Mouse (Mus musculus): ENCODE measurements around the gene Ndufa3. TPM values are rescaled to one million over a fixed set of nuclear protein-coding genes. Genes with fewer than 3 reads are reported as not detected.

Gene Ndufa3
- polyA plus RNA-seq, 1 experiment from 2014 or later: 505 TPM

GRCm38 (mm10) chr7:3614021-3614420 lies 3.2 kb upstream of the Ndufa3 start:
- Histone ChIP-seq H3K27ac (no peak overlapping the region), H3K9ac (no peak overlapping the region), H3K9me3 (replicated peaks) (no peaks in the 10 kb centered on the region), H3K4me3 (replicated peaks) (no peak overlapping the region), H3K27me3 (no peaks in the 10 kb centered on the region), H3K4me2 (no peak overlapping the region), H3K4me1 (peaks cover 12% of the 10 kb centered on the region), H3K36me3 (peaks cover 4% of the 10 kb centered on the region)
- no peak for ATAC-seq (replicated peaks; ENCODE audit: low FRiP score)
- WGBS: 75% methylated on average over 3 of the region's 3 CpGs

- Histone ChIP-seq H3K27me3 (no peaks in the 10 kb centered on the region), H3K36me3 (peaks cover 24% of the 10 kb centered on the region), H3K4me2 (peak within 1 kb of the TSS; percentile 68), H3K9me3 (replicated peaks) (no peaks in the 10 kb centered on the region), H3K4me1 (peaks cover 9% of the 10 kb centered on the region), H3K27ac (no peak within 1 kb of the TSS), H3K4me3 (replicated peaks) (peak within 1 kb of the TSS; percentile 72), H3K9ac (no peak within 1 kb of the TSS)
- ATAC-seq (replicated peaks; ENCODE audit: low FRiP score): no peak
- WGBS: 81% methylated on average over 4 of the region's 4 CpGs
Measured at GRCm38 (mm10) chr7:3616057-3616388, 1.1 kb upstream of the Ndufa3 start, which contains the start of gene Oscar. Gene Oscar (minus strand): TSS chr7:3616157.

GRCm38 (mm10) chr7:3616389-3617241 lies 558 bp upstream of the Ndufa3 start:
- Histone ChIP-seq H3K27ac (no peak overlapping the region), H3K27me3 (no peaks in the 10 kb centered on the region), H3K4me1 (peaks cover 9% of the 10 kb centered on the region), H3K36me3 (peaks cover 28% of the 10 kb centered on the region), H3K9me3 (replicated peaks) (no peaks in the 10 kb centered on the region), H3K9ac (no peak overlapping the region), H3K4me3 (replicated peaks) (peak overlapping the region; percentile 72), H3K4me2 (peak overlapping the region; percentile 68)
- WGBS: 36% methylated on average over 6 of the region's 6 CpGs
- peak; percentile 33 for ATAC-seq (replicated peaks; ENCODE audit: low FRiP score)

GRCm38 (mm10) chr7:3629030-3629429 lies 11.9 kb downstream of the Ndufa3 start:
- WGBS: 35% methylated on average over 4 of the region's 4 CpGs
- ATAC-seq (replicated peaks; ENCODE audit: low FRiP score): peak; percentile 44
- Histone ChIP-seq H3K9ac (peak overlapping the region; percentile 77), H3K36me3 (peaks cover 58% of the 10 kb centered on the region), H3K27ac (0 out of 2 replicates have a peak overlapping the region, but pooled peaks have one; percentile 90), H3K4me3 (replicated peaks) (peak overlapping the region; percentile 76), H3K4me2 (peak overlapping the region; percentile 91), H3K27me3 (no peaks in the 10 kb centered on the region), H3K4me1 (peaks cover 24% of the 10 kb centered on the region), H3K9me3 (replicated peaks) (no peaks in the 10 kb centered on the region)

GRCm38 (mm10) chr7:3629543-3630477 lies 12.6 kb downstream of the Ndufa3 start, which contains the start of the genes Tfpt and Prpf31:
Gene Tfpt (minus strand): TSS chr7:3629929.
Gene Prpf31 (plus strand): TSS chr7:3629985.
- Histone ChIP-seq H3K9ac (peak within 1 kb of the TSS; percentile 77), H3K27me3 (no peaks in the 10 kb centered on the region), H3K27ac (peak within 1 kb of the TSS; percentile 90), H3K36me3 (peaks cover 58% of the 10 kb centered on the region), H3K9me3 (replicated peaks) (no peaks in the 10 kb centered on the region), H3K4me3 (replicated peaks) (peak within 1 kb of the TSS; percentile 76), H3K4me1 (peaks cover 24% of the 10 kb centered on the region), H3K4me2 (peak within 1 kb of the TSS; percentile 91)
- WGBS: 1% methylated on average over 47 of the region's 47 CpGs
- peak; percentile 92 for ATAC-seq (replicated peaks; ENCODE audit: low FRiP score)

GRCm38 (mm10) chr7:3630478-3630815 lies 13.3 kb downstream of the Ndufa3 start:
- peak overlapping the region; percentile 76 for H3K4me3 ChIP-seq (replicated peaks)
- WGBS: 52% methylated on average over 3 of the region's 3 CpGs

GRCm38 (mm10) chr7:3643412-3643811 lies 26.2 kb downstream of the Ndufa3 start:
- ATAC-seq (replicated peaks; ENCODE audit: low FRiP score): no peak
- WGBS: 68% methylated on average over 5 of the region's 5 CpGs
- H3K36me3 ChIP-seq: peaks cover 53% of the 10 kb centered on the region
- H3K4me2 ChIP-seq: peak overlapping the region; percentile 75; the same call in 1 of the 2 replicates
- H3K9me3 ChIP-seq (replicated peaks): no peaks in the 10 kb centered on the region
- no peak overlapping the region for H3K4me3 ChIP-seq (replicated peaks)
- H3K9ac ChIP-seq: no peak overlapping the region
- no peaks in the 10 kb centered on the region for H3K27me3 ChIP-seq
- H3K4me1 ChIP-seq: peaks cover 30% of the 10 kb centered on the region
- H3K27ac ChIP-seq: no peak overlapping the region

More at GRCm38 (mm10) chr7:3630478-3630815, 13.3 kb downstream of the Ndufa3 start:
- peak overlapping the region; percentile 77 for H3K9ac ChIP-seq
- peaks cover 24% of the 10 kb centered on the region for H3K4me1 ChIP-seq
- no peak overlapping the region for H3K27ac ChIP-seq
- ATAC-seq (replicated peaks; ENCODE audit: low FRiP score): no peak
- H3K27me3 ChIP-seq: no peaks in the 10 kb centered on the region
- peaks cover 58% of the 10 kb centered on the region for H3K36me3 ChIP-seq
- H3K9me3 ChIP-seq (replicated peaks): no peaks in the 10 kb centered on the region
- peak overlapping the region; percentile 91 for H3K4me2 ChIP-seq

GRCm38 (mm10) chr7:3643843-3644242 lies 26.7 kb downstream of the Ndufa3 start:
- Histone ChIP-seq H3K27ac (0 out of 2 replicates have a peak overlapping the region, but pooled peaks have one; percentile 99), H3K4me3 (replicated peaks) (peak overlapping the region; percentile 99), H3K27me3 (no peaks in the 10 kb centered on the region), H3K9me3 (replicated peaks) (no peaks in the 10 kb centered on the region), H3K36me3 (peaks cover 53% of the 10 kb centered on the region), H3K4me2 (peak overlapping the region; percentile 75), H3K4me1 (peaks cover 34% of the 10 kb centered on the region), H3K9ac (peak overlapping the region; percentile 24; the same call in 1 of the 2 replicates)
- ATAC-seq (replicated peaks; ENCODE audit: low FRiP score): no peak
- 19% methylated on average over 9 of the region's 9 CpGs for WGBS

- Histone ChIP-seq H3K9ac (peak overlapping the region; percentile 24; the same call in 1 of the 2 replicates), H3K27ac (peak overlapping the region; percentile 99)
- peak; percentile 0; the same call in 1 of the 2 replicates for ATAC-seq (replicated peaks; ENCODE audit: low FRiP score)
Measured at GRCm38 (mm10) chr7:3644348-3644671, 27.1 kb downstream of the Ndufa3 start.

GRCm38 (mm10) chr7:3644672-3645487 lies 27.7 kb downstream of the Ndufa3 start, which contains the start of gene Cnot3:
Gene Cnot3 (plus strand): TSS chr7:3645268.
- WGBS: under 1% methylated on average over 58 of the region's 58 CpGs
- peak; percentile 99 for ATAC-seq (replicated peaks; ENCODE audit: low FRiP score)
- H3K27ac ChIP-seq: peak within 1 kb of the TSS; percentile 99

More at GRCm38 (mm10) chr7:3644348-3644671, 27.1 kb downstream of the Ndufa3 start:
- Histone ChIP-seq H3K4me1 (peaks cover 38% of the 10 kb centered on the region), H3K4me3 (replicated peaks) (peak overlapping the region; percentile 99), H3K4me2 (peak overlapping the region; percentile 75), H3K27me3 (no peaks in the 10 kb centered on the region), H3K36me3 (peaks cover 51% of the 10 kb centered on the region), H3K9me3 (replicated peaks) (no peaks in the 10 kb centered on the region)
- WGBS: under 1% methylated on average over 11 of the region's 11 CpGs

GRCm38 (mm10) chr7:3645488-3646025 lies 28.4 kb downstream of the Ndufa3 start:
- Histone ChIP-seq H3K4me1 (peaks cover 38% of the 10 kb centered on the region), H3K27ac (peak overlapping the region; percentile 99), H3K9ac (peak overlapping the region; percentile 100), H3K4me2 (peak overlapping the region; percentile 76), H3K9me3 (replicated peaks) (no peaks in the 10 kb centered on the region), H3K36me3 (peaks cover 49% of the 10 kb centered on the region), H3K27me3 (no peaks in the 10 kb centered on the region), H3K4me3 (replicated peaks) (peak overlapping the region; percentile 99)
- 0 out of 2 replicates have a peak, but pooled peaks have one; percentile 0 for ATAC-seq (replicated peaks; ENCODE audit: low FRiP score)
- 0% methylated on average over 53 of the region's 58 CpGs for WGBS

More at GRCm38 (mm10) chr7:3644672-3645487, 27.7 kb downstream of the Ndufa3 start, which contains the start of gene Cnot3:
- Histone ChIP-seq H3K4me3 (replicated peaks) (peak within 1 kb of the TSS; percentile 99), H3K27me3 (no peaks in the 10 kb centered on the region), H3K9ac (peak within 1 kb of the TSS; percentile 100), H3K36me3 (peaks cover 49% of the 10 kb centered on the region), H3K9me3 (replicated peaks) (no peaks in the 10 kb centered on the region), H3K4me1 (peaks cover 38% of the 10 kb centered on the region), H3K4me2 (peak within 1 kb of the TSS; percentile 76)
